Mouse (Mus musculus): ENCODE measurements around the gene St6galnac3. TPM values are rescaled to one million over a fixed set of nuclear protein-coding genes. Genes with fewer than 3 reads are reported as not detected.

Gene St6galnac3
- total and polyA plus RNA-seq, 3 experiments: 2.2 to 5.2 (median 4.9) TPM

GRCm38 (mm10) chr3:153537435-153537834 lies 187.5 kb downstream of the St6galnac3 start:
- Histone ChIP-seq H3K4me3 (no peak overlapping the region), H3K27me3 (ENCODE audit: control insufficient read depth, insufficient read depth, low read length) (no peaks in the 10 kb centered on the region), H3K79me2 (replicated peaks; ENCODE audit: control insufficient read depth, insufficient read depth, low read length) (no peaks in the 10 kb centered on the region), H3K36me3 (ENCODE audit: control insufficient read depth, insufficient read depth, low read length) (no peaks in the 10 kb centered on the region), H3K27ac (no peak overlapping the region), H3K9ac (ENCODE audit: low read depth, low read length) (no peak overlapping the region), H3K4me1 (ENCODE audit: control insufficient read depth, insufficient read depth, low read length) (no peaks in the 10 kb centered on the region)
- TF ChIP-seq CTCF (IDR thresholded peaks at IDR 0.05): no peak
- TF ChIP-seq EP300 (IDR thresholded peaks at IDR 0.05; ENCODE audit: insufficient read depth, low read depth, low read length): no peak
- no peak for TF ChIP-seq POLR2A (IDR thresholded peaks at IDR 0.05; ENCODE audit: insufficient read depth, low read depth, low read length)
- DNase-seq: no peak
- 83% methylated on average over 3 of the region's 3 CpGs for WGBS
- intact Hi-C loops (cut with DNase I): no loop called here

GRCm38 (mm10) chr3:153536260-153536659 lies 188.7 kb downstream of the St6galnac3 start:
- no peaks in the 10 kb centered on the region for H3K79me2 ChIP-seq (replicated peaks; ENCODE audit: control insufficient read depth, insufficient read depth, low read length)

DNA sequence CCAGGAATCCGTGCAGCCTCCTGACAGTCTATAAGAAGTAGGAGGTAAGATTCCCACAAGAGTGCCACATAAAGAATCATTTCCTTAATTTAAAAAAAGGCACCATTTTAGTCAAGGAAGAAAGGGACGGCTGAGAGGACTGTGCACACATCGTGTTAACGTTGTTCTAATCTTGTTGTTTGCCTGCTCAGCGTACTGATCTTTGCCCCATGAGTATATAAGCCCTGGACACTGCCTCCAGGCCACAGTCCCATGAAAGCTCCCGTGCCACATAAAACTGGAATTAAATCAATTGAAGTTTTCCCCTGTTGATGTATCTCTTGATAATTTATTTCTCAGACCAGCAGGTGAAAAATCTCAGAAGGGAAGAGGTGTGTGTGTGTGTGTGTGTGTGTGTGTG lies 195.8 kb downstream of the St6galnac3 start:
- Histone ChIP-seq H3K27me3 (ENCODE audit: control insufficient read depth, insufficient read depth, low read length) (no peaks in the 10 kb centered on the region), H3K4me3 (no peak overlapping the region)

More at GRCm38 (mm10) chr3:153536260-153536659, 188.7 kb downstream of the St6galnac3 start:
- Histone ChIP-seq H3K4me3 (no peak overlapping the region), H3K4me1 (ENCODE audit: control insufficient read depth, insufficient read depth, low read length) (no peaks in the 10 kb centered on the region), H3K27ac (no peak overlapping the region), H3K36me3 (ENCODE audit: control insufficient read depth, insufficient read depth, low read length) (no peaks in the 10 kb centered on the region), H3K9ac (ENCODE audit: low read depth, low read length) (no peak overlapping the region), H3K27me3 (ENCODE audit: control insufficient read depth, insufficient read depth, low read length) (no peaks in the 10 kb centered on the region)
- 58% methylated on average over 4 of the region's 4 CpGs for WGBS
- intact Hi-C loops (cut with DNase I): no loop called here
- no peak for DNase-seq
- TF ChIP-seq CTCF (IDR thresholded peaks at IDR 0.05): no peak
- TF ChIP-seq EP300 (IDR thresholded peaks at IDR 0.05; ENCODE audit: insufficient read depth, low read depth, low read length): no peak
- TF ChIP-seq POLR2A (IDR thresholded peaks at IDR 0.05; ENCODE audit: insufficient read depth, low read depth, low read length): no peak

DNA sequence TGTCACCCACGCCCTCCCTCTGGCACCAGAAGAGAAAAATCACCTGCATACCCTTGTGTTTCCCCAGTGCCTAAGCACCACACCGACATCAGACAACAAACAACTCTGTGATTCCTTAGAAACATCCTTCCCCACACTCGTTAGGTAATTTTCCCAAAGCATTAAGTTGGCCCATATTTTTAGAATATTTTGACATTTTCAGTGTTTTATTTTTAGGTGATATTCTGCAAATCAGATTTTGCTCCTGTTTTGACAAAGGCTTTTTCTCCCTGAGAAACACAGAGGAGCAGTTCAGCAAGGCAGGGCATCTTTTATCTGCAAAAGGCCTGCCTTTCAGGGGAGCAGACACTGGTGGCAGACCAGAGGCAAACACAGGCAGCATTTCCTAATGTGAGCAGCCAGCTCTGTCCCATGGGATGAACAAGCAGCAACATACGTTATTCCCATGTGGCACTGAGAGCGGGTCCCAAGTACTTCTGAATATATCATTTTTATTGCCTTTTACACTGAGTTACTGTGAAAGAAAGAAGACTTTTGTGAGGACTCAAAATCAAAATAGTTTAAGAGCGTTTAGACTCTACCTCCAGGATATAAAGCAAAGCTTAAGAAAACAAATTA lies 199.7 kb downstream of the St6galnac3 start:
- DNase-seq: no peak
- Histone ChIP-seq H3K36me3 (ENCODE audit: control insufficient read depth, insufficient read depth, low read length) (no peaks in the 10 kb centered on the region), H3K27me3 (ENCODE audit: control insufficient read depth, insufficient read depth, low read length) (no peaks in the 10 kb centered on the region), H3K4me1 (ENCODE audit: control insufficient read depth, insufficient read depth, low read length) (no peaks in the 10 kb centered on the region), H3K4me3 (no peak overlapping the region), H3K79me2 (replicated peaks; ENCODE audit: control insufficient read depth, insufficient read depth, low read length) (no peaks in the 10 kb centered on the region), H3K27ac (no peak overlapping the region), H3K9ac (ENCODE audit: low read depth, low read length) (no peak overlapping the region)
- intact Hi-C loops (cut with DNase I): no loop called here
- 74% methylated on average over 6 of the region's 6 CpGs for WGBS
- no peak for TF ChIP-seq POLR2A (IDR thresholded peaks at IDR 0.05; ENCODE audit: insufficient read depth, low read depth, low read length)
- no peak for TF ChIP-seq CTCF (IDR thresholded peaks at IDR 0.05)
- TF ChIP-seq EP300 (IDR thresholded peaks at IDR 0.05; ENCODE audit: insufficient read depth, low read depth, low read length): no peak

More for the DNA sequence above, 195.8 kb downstream of the St6galnac3 start:
- DNase-seq: no peak
- Histone ChIP-seq H3K79me2 (replicated peaks; ENCODE audit: control insufficient read depth, insufficient read depth, low read length) (no peaks in the 10 kb centered on the region), H3K4me1 (ENCODE audit: control insufficient read depth, insufficient read depth, low read length) (no peaks in the 10 kb centered on the region), H3K36me3 (ENCODE audit: control insufficient read depth, insufficient read depth, low read length) (no peaks in the 10 kb centered on the region), H3K9ac (ENCODE audit: low read depth, low read length) (no peak overlapping the region), H3K27ac (no peak overlapping the region)
- intact Hi-C loops (cut with DNase I): no loop called here
- TF ChIP-seq EP300 (IDR thresholded peaks at IDR 0.05; ENCODE audit: insufficient read depth, low read depth, low read length): no peak
- TF ChIP-seq POLR2A (IDR thresholded peaks at IDR 0.05; ENCODE audit: insufficient read depth, low read depth, low read length): no peak
- TF ChIP-seq CTCF (IDR thresholded peaks at IDR 0.05): no peak
- 79% methylated on average over 6 of the region's 6 CpGs for WGBS

GRCm38 (mm10) chr3:153516848-153517247 lies 208.1 kb downstream of the St6galnac3 start:
- TF ChIP-seq POLR2A (IDR thresholded peaks at IDR 0.05; ENCODE audit: insufficient read depth, low read depth, low read length) (no peak), EP300 (IDR thresholded peaks at IDR 0.05; ENCODE audit: insufficient read depth, low read depth, low read length) (no peak), CTCF (IDR thresholded peaks at IDR 0.05) (no peak)
- DNase-seq: no peak
- WGBS: 74% methylated on average over 7 of the region's 7 CpGs
- no peaks in the 10 kb centered on the region for H3K36me3 ChIP-seq (ENCODE audit: control insufficient read depth, insufficient read depth, low read length)
- no peak overlapping the region for H3K4me3 ChIP-seq
- intact Hi-C loops (cut with DNase I): no loop called here
- H3K9ac ChIP-seq (ENCODE audit: low read depth, low read length): no peak overlapping the region
- no peaks in the 10 kb centered on the region for H3K79me2 ChIP-seq (replicated peaks; ENCODE audit: control insufficient read depth, insufficient read depth, low read length)
- no peak overlapping the region for H3K27ac ChIP-seq
- H3K4me1 ChIP-seq (ENCODE audit: control insufficient read depth, insufficient read depth, low read length): no peaks in the 10 kb centered on the region
- H3K27me3 ChIP-seq (ENCODE audit: control insufficient read depth, insufficient read depth, low read length): no peaks in the 10 kb centered on the region

DNA sequence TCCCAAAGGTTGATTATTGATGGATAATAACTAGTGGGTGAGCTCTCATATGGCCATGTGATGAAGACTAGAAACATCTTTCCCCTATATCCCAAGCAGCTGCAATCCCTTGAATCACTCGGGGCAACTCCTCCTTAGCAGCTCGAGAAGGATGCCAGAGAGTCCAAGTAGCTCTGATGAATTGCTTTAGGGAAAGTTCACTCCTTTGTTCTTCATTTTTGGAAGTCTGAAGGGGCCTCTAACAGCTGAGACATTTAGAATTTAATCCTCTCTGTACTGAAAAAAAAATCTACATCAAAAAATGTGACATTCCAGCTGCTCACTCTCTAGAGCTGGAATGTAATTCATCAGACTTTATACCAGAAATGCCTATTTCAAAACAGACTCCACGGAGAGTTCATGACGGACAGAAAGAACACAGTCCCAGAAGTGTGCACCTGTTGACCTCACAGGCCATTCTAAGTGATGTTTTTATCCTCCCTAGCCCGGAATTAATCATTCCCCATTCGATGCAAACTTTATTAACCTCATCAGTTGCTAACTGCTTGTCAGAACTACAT lies 211.4 kb downstream of the St6galnac3 start:
- no peak overlapping the region for H3K4me3 ChIP-seq
- no peak for TF ChIP-seq CTCF (IDR thresholded peaks at IDR 0.05)
- TF ChIP-seq EP300 (IDR thresholded peaks at IDR 0.05; ENCODE audit: insufficient read depth, low read depth, low read length): no peak
- no peak for TF ChIP-seq POLR2A (IDR thresholded peaks at IDR 0.05; ENCODE audit: insufficient read depth, low read depth, low read length)
- intact Hi-C loops (cut with DNase I): no loop called here
- DNase-seq: no peak
- no peaks in the 10 kb centered on the region for H3K36me3 ChIP-seq (ENCODE audit: control insufficient read depth, insufficient read depth, low read length)
- no peaks in the 10 kb centered on the region for H3K27me3 ChIP-seq (ENCODE audit: control insufficient read depth, insufficient read depth, low read length)
- no peaks in the 10 kb centered on the region for H3K4me1 ChIP-seq (ENCODE audit: control insufficient read depth, insufficient read depth, low read length)
- no peak overlapping the region for H3K27ac ChIP-seq
- no peaks in the 10 kb centered on the region for H3K79me2 ChIP-seq (replicated peaks; ENCODE audit: control insufficient read depth, insufficient read depth, low read length)
- WGBS: 63% methylated on average over 6 of the region's 6 CpGs
- H3K9ac ChIP-seq (ENCODE audit: low read depth, low read length): no peak overlapping the region
